Comparison of ENCODE assay signal across 24 mouse cellular contexts in the genomic region with DNA sequence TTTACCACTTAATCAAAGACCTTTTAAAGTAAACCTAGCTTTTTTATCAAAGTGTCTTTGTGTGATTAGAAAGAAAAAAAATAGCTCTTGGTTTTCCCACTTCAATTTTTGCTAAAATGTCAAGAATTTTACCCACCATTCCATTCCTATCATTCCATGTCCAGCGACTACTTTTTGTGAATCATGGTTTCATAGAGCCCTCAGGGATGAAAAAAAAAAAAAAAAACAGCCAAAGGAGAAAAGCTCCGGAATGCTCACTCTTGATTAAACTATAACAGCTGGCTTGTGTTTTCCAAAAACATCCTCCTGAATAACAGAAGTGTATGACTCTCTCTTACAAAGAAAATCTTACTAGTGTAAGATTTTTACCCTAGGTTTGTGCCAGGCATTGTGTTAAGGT.
DNase-seq lines count a peak whose midpoint lies in the region; ATAC-seq and TF ChIP-seq lines count a peak whose summit lies in the region.
"Had no signal": no experiment of that assay in that cellular context is flagged by ENCODE, and none has a peak within 500 bp of the region (broad histone marks: within the 10 kb centered on the region; RNA-seq: fewer than 3 reads in every experiment).

No protein-coding gene starts in this region.

- TF ChIP-seq CTCF in kidney, postnatal 0 days (IDR thresholded peaks at IDR 0.05; ENCODE audit: low read depth): no peak

- no peaks in the 10 kb centered on the region for H3K4me1 ChIP-seq in kidney, postnatal 0 days (replicated peaks; ENCODE audit: insufficient read depth, low read length)
- no peaks in the 10 kb centered on the region for H3K4me1 ChIP-seq in kidney, embryonic 16.5 days (ENCODE audit: insufficient read depth, low read length)
- no peaks in the 10 kb centered on the region for H3K4me1 ChIP-seq in kidney, embryonic 15.5 days
- H3K4me1 ChIP-seq in limb, embryonic 10.5 days: no peaks in the 10 kb centered on the region
- H3K4me1 ChIP-seq: embryonic facial prominence, embryonic 12.5 days; heart, embryonic 10.5 days; heart, embryonic 13.5 days had no signal

- H3K9ac ChIP-seq in kidney, postnatal 0 days (ENCODE audit: low read depth, low read length): no peak overlapping the region
- no peak overlapping the region for H3K9ac ChIP-seq in kidney, embryonic 16.5 days (replicated peaks; ENCODE audit: low read length)
- H3K9ac ChIP-seq in kidney, embryonic 15.5 days: no peak overlapping the region
- H3K9ac ChIP-seq: embryonic facial prominence, embryonic 12.5 days; forebrain, postnatal 0 days; heart, embryonic 13.5 days; hindbrain, embryonic 14.5 days had no signal

- H3K4me2 ChIP-seq in kidney, postnatal 0 days (ENCODE audit: low read length): no peak overlapping the region
- no peak overlapping the region for H3K4me2 ChIP-seq in kidney, embryonic 16.5 days (replicated peaks; ENCODE audit: low read depth, low read length)
- H3K4me2 ChIP-seq in kidney, embryonic 15.5 days: no peak overlapping the region
- H3K4me2 ChIP-seq: embryonic facial prominence, embryonic 12.5 days; heart, embryonic 13.5 days; hindbrain, embryonic 14.5 days had no signal

- ATAC-seq in kidney, postnatal 0 days (replicated peaks; ENCODE audit: low FRiP score, low read depth): no peak
- no peak for ATAC-seq in kidney, embryonic 16.5 days (ENCODE audit: low FRiP score, low TSS enrichment)
- ATAC-seq in kidney, embryonic 15.5 days (replicated peaks; ENCODE audit: low FRiP score): no peak
- ATAC-seq: forebrain, embryonic 14.5 days; forebrain, postnatal 0 days; hindbrain, postnatal 0 days; inflammation-experienced regulatory T-cells, adult 6 months; Patski had no signal

- H3K27me3 ChIP-seq in kidney, postnatal 0 days (ENCODE audit: insufficient read depth, low read length): no peaks in the 10 kb centered on the region
- H3K27me3 ChIP-seq in kidney, embryonic 16.5 days (ENCODE audit: insufficient read depth, low read length): no peaks in the 10 kb centered on the region
- no peaks in the 10 kb centered on the region for H3K27me3 ChIP-seq in kidney, embryonic 15.5 days
- H3K27me3 ChIP-seq in limb, embryonic 10.5 days (ENCODE audit: low read depth, poor library complexity, severe bottlenecking): no peaks in the 10 kb centered on the region
- H3K27me3 ChIP-seq: embryonic facial prominence, embryonic 12.5 days; heart, embryonic 13.5 days had no signal

- 50% methylated on average over 2 of the region's 2 CpGs for WGBS in kidney, postnatal 0 days
- WGBS in kidney, embryonic 16.5 days: 44% methylated on average over 2 of the region's 2 CpGs
- WGBS in kidney, embryonic 15.5 days: 46% methylated on average over 2 of the region's 2 CpGs
- WGBS in limb, embryonic 10.5 days: 60% methylated on average over 2 of the region's 2 CpGs

- no peak overlapping the region for H3K27ac ChIP-seq in kidney, postnatal 0 days
- H3K27ac ChIP-seq in kidney, embryonic 16.5 days (ENCODE audit: low read length): no peak overlapping the region
- no peak overlapping the region for H3K27ac ChIP-seq in kidney, embryonic 15.5 days
- H3K27ac ChIP-seq in limb, embryonic 10.5 days: no peak overlapping the region
- H3K27ac ChIP-seq: embryonic facial prominence, embryonic 12.5 days; heart, adult 2 months; heart, embryonic 10.5 days; heart, embryonic 13.5 days; hindbrain, embryonic 14.5 days; hindbrain, postnatal 0 days had no signal

- H3K9me3 ChIP-seq in kidney, postnatal 0 days (replicated peaks; ENCODE audit: low read length): no peaks in the 10 kb centered on the region
- H3K9me3 ChIP-seq in kidney, embryonic 16.5 days (ENCODE audit: low read length): no peaks in the 10 kb centered on the region
- no peaks in the 10 kb centered on the region for H3K9me3 ChIP-seq in kidney, embryonic 15.5 days (replicated peaks)
- H3K9me3 ChIP-seq in limb, embryonic 10.5 days (replicated peaks): no peaks in the 10 kb centered on the region
- H3K9me3 ChIP-seq: embryonic facial prominence, embryonic 12.5 days; heart, embryonic 10.5 days; heart, embryonic 13.5 days had no signal

- H3K36me3 ChIP-seq in kidney, postnatal 0 days (ENCODE audit: insufficient read depth, low read length): no peaks in the 10 kb centered on the region
- no peaks in the 10 kb centered on the region for H3K36me3 ChIP-seq in kidney, embryonic 16.5 days (ENCODE audit: insufficient read depth, low read length)
- H3K36me3 ChIP-seq in kidney, embryonic 15.5 days: no peaks in the 10 kb centered on the region
- no peaks in the 10 kb centered on the region for H3K36me3 ChIP-seq in limb, embryonic 10.5 days
- H3K36me3 ChIP-seq: embryonic facial prominence, embryonic 12.5 days; heart, embryonic 10.5 days; heart, embryonic 13.5 days had no signal

- H3K4me3 ChIP-seq in kidney, postnatal 0 days (replicated peaks; ENCODE audit: low read depth, low read length): no peak overlapping the region
- H3K4me3 ChIP-seq in kidney, embryonic 16.5 days (ENCODE audit: low read length): no peak overlapping the region
- no peak overlapping the region for H3K4me3 ChIP-seq in kidney, embryonic 15.5 days (replicated peaks)
- H3K4me3 ChIP-seq in limb, embryonic 10.5 days: no peak overlapping the region
- H3K4me3 ChIP-seq: embryonic facial prominence, embryonic 12.5 days; heart, adult 2 months; heart, embryonic 10.5 days; heart, embryonic 13.5 days had no signal

- DNase-seq in kidney, postnatal 0 days (ENCODE audit: low spot score): peak; percentile 3
- peak; percentile 71 for DNase-seq in Muller cell, postnatal 12 days (ENCODE audit: inconsistent ontology term)
- DNase-seq in fibroblast of lung, adult 2 months (ENCODE audit: low read depth): peak; percentile 27
- DNase-seq in limb, embryonic 10.5 days (ENCODE audit: low spot score): no peak
- DNase-seq: adrenal gland, postnatal 10 days; adrenal gland, postnatal 36 days; cerebellum, adult 18-20 months; cerebellum, adult 9-10 months; cerebellum, postnatal 14 days; forebrain, postnatal 0 days; gastrocnemius, postnatal 36 days; heart, adult 2 months; heart, postnatal 14 days; heart, postnatal 4 days had no signal
